Mouse (Mus musculus) thymus, postnatal 10 days (tissue): ENCODE measurements around the gene Hs6st1.

ENCODE experiments used
- DNase-seq, 2 experiments: peaks; one replicate each; pipeline ENCODE4 v3.0.0; 2021; ENCODE audit warnings: low spot score in 2 of 2

The Hs6st1 gene

GRCm38 (mm10) chr1:36064861-36065760 is 3.1 kb upstream of the Hs6st1 start:
- peak; percentile 85 to 92 for DNase-seq

GRCm38 (mm10) chr1:36065761-36066150 is 2.4 kb upstream of the Hs6st1 start:
- DNase-seq = no peak

- no peak for DNase-seq
Measured at GRCm38 (mm10) chr1:36066216-36066980, 1.8 kb upstream of the Hs6st1 start.

- no peak for DNase-seq
Measured at GRCm38 (mm10) chr1:36067201-36067600, 999 bp upstream of the Hs6st1 start.

- DNase-seq = no peak
Measured at GRCm38 (mm10) chr1:36067611-36068010, 589 bp upstream of the Hs6st1 start.

GRCm38 (mm10) chr1:36068531-36069120 is 426 bp downstream of the Hs6st1 start:
- DNase-seq = peak; percentile 51 to 54

GRCm38 (mm10) chr1:36069291-36069771 is 1.1 kb downstream of the Hs6st1 start:
- peak; percentile 62 to 69 for DNase-seq

- no peak for DNase-seq
Measured at GRCm38 (mm10) chr1:36070190-36070589, 2.0 kb downstream of the Hs6st1 start.

- DNase-seq = no peak
Measured at GRCm38 (mm10) chr1:36070740-36071139, 2.5 kb downstream of the Hs6st1 start.

GRCm38 (mm10) chr1:36071176-36071575 is 3.0 kb downstream of the Hs6st1 start:
- no peak for DNase-seq

- DNase-seq = no peak
Measured at GRCm38 (mm10) chr1:36071611-36072010, 3.4 kb downstream of the Hs6st1 start.

- no peak for DNase-seq
Measured at GRCm38 (mm10) chr1:36072588-36073556, 4.7 kb downstream of the Hs6st1 start.

- no peak for DNase-seq
Measured at GRCm38 (mm10) chr1:36073566-36073965, 5.4 kb downstream of the Hs6st1 start.

- no peak for DNase-seq
Measured at GRCm38 (mm10) chr1:36074197-36074596, 6.0 kb downstream of the Hs6st1 start.

- no peak for DNase-seq
Measured at GRCm38 (mm10) chr1:36074968-36075367, 6.8 kb downstream of the Hs6st1 start.

- no peak for DNase-seq
Measured at GRCm38 (mm10) chr1:36075652-36076051, 7.5 kb downstream of the Hs6st1 start.

GRCm38 (mm10) chr1:36077084-36077483 is 8.9 kb downstream of the Hs6st1 start:
- no peak for DNase-seq

- DNase-seq = no peak
Measured at GRCm38 (mm10) chr1:36078250-36078649, 10.1 kb downstream of the Hs6st1 start.

GRCm38 (mm10) chr1:36079679-36080078 is 11.5 kb downstream of the Hs6st1 start:
- DNase-seq = no peak

- no peak for DNase-seq
Measured at GRCm38 (mm10) chr1:36080974-36081373, 12.8 kb downstream of the Hs6st1 start.

GRCm38 (mm10) chr1:36082184-36082583 is 14.0 kb downstream of the Hs6st1 start:
- DNase-seq = no peak
